Mouse (Mus musculus) kidney, embryonic 14.5 days (tissue): ENCODE results near the gene Rab31. TPM values are rescaled to one million over a fixed set of nuclear protein-coding genes. Genes with fewer than 3 reads are reported as not detected.

ENCODE experiments used
- ATAC-seq: fragments of 200-750 bp; cut with Nextera tagmentation; 2 replicates; pipeline ENCODE4 v1.8.0; 2017; ENCODE audit warnings: moderate number of reproducible peaks, mild to moderate bottlenecking, moderate TSS enrichment, moderate library complexity; ENCODE audit not compliant: low FRiP score, low TSS enrichment
- H3K27ac ChIP-seq: fragments of 300-500 bp; sonication (generic); 2 replicates; pipeline ENCODE4 v1.5.1; 2014; ENCODE audit warnings: low read depth, mild to moderate bottlenecking, low read length, moderate library complexity, mixed read lengths
- H3K27me3 ChIP-seq: fragments of 300-500 bp; sonication (generic); 2 replicates; pipeline ENCODE4 v1.6.1; 2014; ENCODE audit warnings: mild to moderate bottlenecking, low read length; ENCODE audit not compliant: control insufficient read depth, insufficient read depth
- H3K36me3 ChIP-seq: fragments of 300-500 bp; sonication (generic); 2 replicates; pipeline ENCODE4 v1.6.1; 2014; ENCODE audit warnings: low read length, mixed read lengths; ENCODE audit not compliant: control insufficient read depth, insufficient read depth
- H3K4me1 ChIP-seq: fragments of 300-500 bp; sonication (generic); 2 replicates; pipeline ENCODE4 v1.6.1; 2014; ENCODE audit warnings: low read length, mixed read lengths; ENCODE audit not compliant: control insufficient read depth, insufficient read depth
- H3K4me2 ChIP-seq: fragments of 300-500 bp; sonication (generic); replicated peaks from 2 replicates; pipeline ENCODE4 v1.6.1; 2014; ENCODE audit warnings: low read depth, mild to moderate bottlenecking, low read length
- H3K4me3 ChIP-seq: fragments of 300-500 bp; sonication (generic); 2 replicates; pipeline ENCODE4 v1.5.1; 2014; ENCODE audit warnings: mild to moderate bottlenecking, low read length
- H3K9ac ChIP-seq: fragments of 300-500 bp; sonication (generic); 2 replicates; pipeline ENCODE4 v1.6.1; 2014; ENCODE audit warnings: low read depth, mild to moderate bottlenecking, low read length, moderate library complexity
- H3K9me3 ChIP-seq: fragments of 300-500 bp; sonication (generic); 2 replicates; pipeline ENCODE4 v1.6.1; 2016; ENCODE audit warnings: low read length; ENCODE audit not compliant: control insufficient read depth
- WGBS: fragments of 180-500 bp; shearing (Covaris S2); extraction: QIAGEN DNeasy Blood & Tissue Kit; methylation state at CpG from one replicate; pipeline ENCODE4 v1.1.7; 2014; 5-methylcytosine and 5-hydroxymethylcytosine counted together
- polyA plus RNA-seq: library from polyadenylated mRNA; unstranded; fragments of >200 nt; fragmentation: Nextera tagmentation; extraction: Ambion mirVana; gene quantifications from 2 replicates; pipeline ENCODE4 v1.2.1, GENCODE M21; 2014

Rab31 gene
- polyA plus RNA-seq, 1 experiment from 2014 or later = 38.0 TPM

DNA sequence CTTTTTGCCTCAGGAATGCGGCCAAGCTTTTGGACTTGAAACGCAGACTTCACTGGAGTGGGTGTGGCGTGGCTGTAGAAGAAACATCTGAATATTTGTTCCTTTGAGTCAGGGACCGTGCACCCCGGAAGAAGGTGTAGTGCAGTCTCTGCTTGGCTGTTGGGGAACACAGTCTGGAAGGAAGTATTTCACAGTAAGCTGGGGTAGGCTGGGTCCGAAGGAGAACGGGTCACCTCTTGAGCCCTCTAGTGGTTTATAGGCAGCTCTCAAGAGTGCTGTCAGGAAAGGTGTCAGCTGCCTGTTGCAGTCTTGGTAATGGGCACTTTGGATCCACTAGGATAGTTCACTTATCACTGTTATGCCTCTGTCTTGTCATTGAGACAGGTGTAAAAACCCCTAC lies 13.7 kb upstream of the Rab31 start:
- Histone ChIP-seq H3K4me2 (no peak overlapping the region), H3K4me3 (no peak overlapping the region), H3K27me3 (no peaks in the 10 kb centered on the region), H3K27ac (no peak overlapping the region), H3K9me3 (no peaks in the 10 kb centered on the region), H3K9ac (no peak overlapping the region), H3K36me3 (peaks cover 10% of the 10 kb centered on the region; the same call in 1 of the 2 replicates), H3K4me1 (peaks cover 7% of the 10 kb centered on the region)
- 84% methylated on average over 7 of the region's 7 CpGs for WGBS
- no peak for ATAC-seq

DNA sequence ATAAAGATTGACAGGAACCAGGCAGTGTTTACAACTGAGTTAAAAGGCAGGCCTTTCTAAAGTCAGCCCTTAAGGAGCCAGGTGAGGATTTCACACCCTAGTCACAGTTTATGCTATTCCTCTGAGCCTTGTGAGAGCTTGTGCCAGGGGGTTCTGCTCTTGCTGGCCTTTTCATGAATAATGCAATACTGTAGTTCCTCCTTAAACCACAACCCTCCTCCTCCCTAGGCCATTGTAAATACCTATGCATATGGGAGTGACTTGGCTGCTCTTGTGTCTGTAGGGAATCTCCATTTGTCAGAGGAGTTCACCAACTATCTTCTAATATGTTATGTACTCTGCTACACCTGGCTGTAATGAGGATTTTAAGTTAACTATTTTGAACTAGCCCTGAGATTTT lies 13.2 kb upstream of the Rab31 start:
- H3K4me2 ChIP-seq = no peak overlapping the region
- no peak for ATAC-seq
- no peak overlapping the region for H3K27ac ChIP-seq

GRCm38 (mm10) chr17:65784610-65785140 lies 12.1 kb upstream of the Rab31 start:
- Histone ChIP-seq H3K4me1 (peaks cover 7% of the 10 kb centered on the region), H3K36me3 (peaks cover 10% of the 10 kb centered on the region; the same call in 1 of the 2 replicates), H3K9ac (peak overlapping the region; percentile 98; the same call in 1 of the 2 replicates), H3K27me3 (no peaks in the 10 kb centered on the region), H3K4me3 (peak overlapping the region; percentile 97), H3K27ac (0 out of 2 replicates have a peak overlapping the region, but pooled peaks have one; percentile 42), H3K9me3 (no peaks in the 10 kb centered on the region), H3K4me2 (peak overlapping the region; percentile 70)
- no peak for ATAC-seq
- WGBS = 66% methylated on average over 8 of the region's 8 CpGs

More for the DNA sequence above, 13.2 kb upstream of the Rab31 start:
- H3K4me3 ChIP-seq = no peak overlapping the region
- H3K27me3 ChIP-seq = no peaks in the 10 kb centered on the region
- peaks cover 7% of the 10 kb centered on the region for H3K4me1 ChIP-seq
- H3K9ac ChIP-seq = no peak overlapping the region
- peaks cover 10% of the 10 kb centered on the region; the same call in 1 of the 2 replicates for H3K36me3 ChIP-seq
- H3K9me3 ChIP-seq = no peaks in the 10 kb centered on the region

- peak overlapping the region; percentile 97 for H3K4me3 ChIP-seq
- H3K27me3 ChIP-seq = no peaks in the 10 kb centered on the region
- peak overlapping the region; percentile 70 for H3K4me2 ChIP-seq
- peaks cover 10% of the 10 kb centered on the region; the same call in 1 of the 2 replicates for H3K36me3 ChIP-seq
- under 1% methylated on average over 66 of the region's 135 CpGs for WGBS
- H3K27ac ChIP-seq = peak overlapping the region; percentile 98
- H3K4me1 ChIP-seq = peaks cover 4% of the 10 kb centered on the region; the same call in 1 of the 2 replicates
- ATAC-seq = peak; percentile 72
- H3K9me3 ChIP-seq = no peaks in the 10 kb centered on the region
- peak overlapping the region; percentile 98 for H3K9ac ChIP-seq
These were observed 10.9 kb upstream of the Rab31 start for GRCm38 (mm10) chr17:65783182-65784161.

DNA sequence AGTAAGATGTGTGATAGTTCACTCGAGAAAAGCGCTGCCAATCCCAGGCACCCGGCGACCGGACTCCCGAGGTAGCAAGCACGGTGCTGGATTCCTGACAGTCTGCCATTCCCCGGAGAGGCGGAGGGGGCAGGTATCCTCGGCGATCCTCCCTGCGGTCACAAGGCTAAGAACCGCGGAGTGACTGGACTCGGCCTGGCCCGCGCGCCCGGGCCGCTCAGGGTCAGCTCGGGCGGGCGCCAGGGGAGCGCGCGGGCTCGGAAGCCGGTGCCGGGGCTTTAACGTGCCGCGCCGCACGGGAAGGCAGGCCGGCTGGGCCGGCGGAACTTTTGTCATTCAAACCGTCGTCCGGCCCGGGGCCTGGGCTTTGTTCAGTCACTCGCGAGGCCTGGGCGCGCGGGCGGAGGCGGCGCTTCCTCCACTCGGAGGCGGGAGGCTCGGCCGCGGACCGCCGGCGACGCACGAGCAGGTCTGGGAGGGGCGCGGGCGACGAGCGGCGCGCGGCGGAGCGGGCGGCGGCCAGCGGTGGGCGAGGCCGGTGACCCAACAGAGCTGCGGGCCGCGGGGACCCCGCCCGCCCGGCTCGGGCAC lies 10.1 kb upstream of the Rab31 start, which contains the start of gene Ppp4r1:
Gene Ppp4r1 (plus strand): TSS at position 23 of the 591 bp plus-strand sequence.
- no peaks in the 10 kb centered on the region for H3K27me3 ChIP-seq
- H3K9me3 ChIP-seq = no peaks in the 10 kb centered on the region
- H3K4me3 ChIP-seq = peak within 1 kb of the TSS; percentile 97
- peak within 1 kb of the TSS; percentile 98 for H3K9ac ChIP-seq
- H3K36me3 ChIP-seq = peaks cover 10% of the 10 kb centered on the region; the same call in 1 of the 2 replicates
- peak within 1 kb of the TSS; percentile 70 for H3K4me2 ChIP-seq
- peak; percentile 85 for ATAC-seq
- under 1% methylated on average over 61 of the region's 81 CpGs for WGBS
- H3K27ac ChIP-seq = peak within 1 kb of the TSS; percentile 98
- peaks cover 3% of the 10 kb centered on the region; the same call in 1 of the 2 replicates for H3K4me1 ChIP-seq

DNA sequence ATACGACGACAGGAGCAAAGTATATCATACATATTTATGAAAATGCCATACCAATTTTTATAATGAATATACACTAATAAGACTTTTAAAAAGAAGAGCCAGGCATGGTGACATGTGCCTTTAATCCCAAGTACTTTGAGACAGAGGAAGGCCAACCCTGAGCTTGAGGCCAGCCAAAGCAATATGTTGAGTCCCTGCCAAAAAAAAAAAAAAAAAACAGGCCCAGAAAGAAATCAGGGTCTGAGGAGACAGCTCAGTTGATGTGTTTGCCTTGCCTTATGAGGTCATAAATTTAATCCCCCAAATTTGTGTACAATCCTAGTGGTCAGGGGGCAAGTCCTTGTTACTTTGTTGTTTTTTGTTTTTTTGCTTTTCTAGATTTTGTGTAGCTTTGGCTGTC lies 8.4 kb upstream of the Rab31 start:
- Histone ChIP-seq H3K4me3 (no peak overlapping the region), H3K27ac (no peak overlapping the region), H3K4me1 (peaks cover 3% of the 10 kb centered on the region; the same call in 1 of the 2 replicates), H3K9me3 (no peaks in the 10 kb centered on the region), H3K27me3 (no peaks in the 10 kb centered on the region), H3K9ac (no peak overlapping the region), H3K4me2 (no peak overlapping the region), H3K36me3 (no peaks in the 10 kb centered on the region)
- 94% methylated on average over 2 of the region's 2 CpGs for WGBS
- no peak for ATAC-seq

DNA sequence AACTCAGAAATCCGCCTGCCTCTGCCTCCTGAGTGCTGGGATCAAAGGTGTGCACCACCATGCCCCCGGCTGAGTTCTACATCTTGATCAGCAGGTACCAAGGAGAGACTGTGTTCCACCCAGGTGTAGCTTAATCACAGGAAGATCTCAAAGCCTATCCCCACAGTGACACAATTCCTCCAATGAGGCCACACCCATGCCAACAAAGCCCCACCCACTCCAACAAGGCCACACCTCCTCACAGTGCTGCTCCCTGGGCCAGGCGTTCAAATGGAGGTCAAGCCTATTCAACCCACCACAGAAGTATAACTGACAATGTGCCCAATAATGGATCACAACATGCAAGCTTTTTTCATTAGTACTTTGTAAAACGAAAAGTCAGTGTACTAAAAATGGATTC lies 4.9 kb upstream of the Rab31 start:
- Histone ChIP-seq H3K4me1 (no peaks in the 10 kb centered on the region), H3K9me3 (no peaks in the 10 kb centered on the region), H3K27me3 (no peaks in the 10 kb centered on the region), H3K9ac (no peak overlapping the region), H3K27ac (no peak overlapping the region), H3K4me2 (no peak overlapping the region), H3K36me3 (no peaks in the 10 kb centered on the region), H3K4me3 (no peak overlapping the region)
- WGBS = 88% methylated on average over 4 of the region's 4 CpGs
- no peak for ATAC-seq

- 60% methylated on average over 1 of the region's 1 CpGs for WGBS
- no peak overlapping the region for H3K27ac ChIP-seq
- H3K9ac ChIP-seq = no peak overlapping the region
- H3K9me3 ChIP-seq = no peaks in the 10 kb centered on the region
- no peak for ATAC-seq
- peaks cover under 1% of the 10 kb centered on the region; the same call in 1 of the 2 replicates for H3K27me3 ChIP-seq
- H3K4me1 ChIP-seq = peaks cover 1% of the 10 kb centered on the region; the same call in 1 of the 2 replicates
- no peak overlapping the region for H3K4me2 ChIP-seq
- H3K36me3 ChIP-seq = no peaks in the 10 kb centered on the region
- no peak overlapping the region for H3K4me3 ChIP-seq
These were observed 3.7 kb upstream of the Rab31 start for GRCm38 (mm10) chr17:65776228-65776627.
